Mouse (Mus musculus) megakaryocyte, adult 5-6 weeks (primary cell): Measurements from ENCODE around the gene Mical2. TPM values are rescaled to one million over a fixed set of nuclear protein-coding genes. Genes with fewer than 3 reads are reported as not detected.

Experiments used
- ATAC-seq: 2 replicates; pipeline ENCODE4 v1.8.0; 2016; ENCODE audit warnings: mild to moderate bottlenecking, inconsistent platforms; ENCODE audit not compliant: poor library complexity, severe bottlenecking
- total RNA-seq, 2 experiments: library from RNA; stranded (forward) in 1 of 2; stranded (reverse) in 1 of 2; fragments of 153-499, 151-499 nt in 1 of 2; fragments of 221-1000, 200-1000 nt in 1 of 2; gene quantifications; 2 replicates each; pipeline versions ENCODE4 v1.2.3 to v1.2.4; 2015 to 2017

Gene Mical2
- total RNA-seq, 2 experiments from 2014 or later: 1.1 TPM

DNA sequence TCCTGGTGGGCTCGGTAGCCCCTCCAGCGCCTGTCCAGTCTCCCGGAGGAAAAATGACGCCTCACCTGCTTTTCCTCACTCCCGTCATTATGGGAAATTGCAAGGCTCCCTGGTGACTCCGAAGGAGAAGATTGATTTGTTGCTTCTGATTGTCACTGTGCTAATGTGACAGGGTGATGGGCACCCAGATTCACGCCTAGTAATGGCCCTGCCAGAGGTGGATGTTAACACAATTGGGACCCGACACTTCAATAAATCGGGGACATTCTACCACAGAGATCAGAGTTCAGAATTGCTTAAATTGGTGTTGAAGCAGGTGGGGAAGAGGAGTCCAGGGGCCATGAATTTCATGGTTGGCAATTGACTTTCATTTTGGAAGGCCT lies 219.3 kb downstream of the Mical2 start:
- no peak for ATAC-seq

DNA sequence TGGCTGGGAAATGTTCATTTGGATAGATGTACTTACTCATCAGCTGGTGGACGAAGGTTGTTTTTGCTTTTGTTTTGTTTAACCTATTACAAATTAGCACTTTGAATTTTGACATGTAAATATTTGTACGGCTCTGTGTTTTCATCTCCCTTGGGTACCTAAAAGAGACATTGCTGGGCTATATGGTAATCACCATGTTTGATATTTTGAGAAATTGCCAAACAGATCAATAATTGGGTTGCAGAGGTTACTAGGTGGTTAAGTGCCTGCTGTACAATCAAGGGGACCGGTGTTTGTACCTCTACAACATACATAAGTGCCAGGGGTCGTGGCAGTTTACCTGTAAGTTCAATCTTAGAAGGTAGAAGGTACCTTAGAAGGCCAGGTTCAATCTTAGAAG lies 220.8 kb downstream of the Mical2 start:
- no peak for ATAC-seq

DNA sequence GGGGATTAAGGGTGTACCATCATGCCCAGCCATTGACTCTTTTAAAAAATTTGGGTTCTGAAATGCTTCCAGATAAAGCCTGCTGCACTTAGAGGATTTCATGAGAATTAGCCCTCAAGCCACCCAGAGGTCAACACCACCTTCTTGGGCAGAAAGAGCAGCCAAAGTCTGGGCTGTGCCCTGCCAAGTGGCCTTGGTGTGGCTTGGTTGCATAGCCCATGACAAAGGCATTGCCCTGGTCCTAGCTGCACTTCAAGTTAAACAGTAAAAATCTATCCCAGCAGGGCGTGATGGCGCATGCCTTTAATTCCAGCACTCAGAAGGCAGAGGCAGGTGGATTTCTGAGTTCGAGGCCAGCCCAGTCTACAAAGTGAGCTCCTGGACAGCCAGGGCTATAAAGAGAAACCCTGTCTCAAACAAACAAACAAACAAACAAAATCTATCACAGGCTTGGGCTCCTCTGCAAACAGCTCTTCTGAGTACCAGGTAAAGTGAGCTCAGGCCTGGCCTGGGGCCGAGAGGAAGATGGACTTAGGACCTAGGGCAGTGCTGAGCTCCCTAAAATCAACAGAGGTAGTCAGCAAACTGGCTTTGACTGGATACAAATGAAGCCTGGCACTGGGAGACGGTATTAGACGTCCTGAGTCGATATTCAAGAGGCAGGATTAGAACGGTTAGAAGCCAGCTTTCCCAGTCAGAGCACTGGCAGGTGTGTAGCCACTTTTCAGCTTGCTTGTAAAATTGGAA lies 224.5 kb downstream of the Mical2 start:
- no peak for ATAC-seq

DNA sequence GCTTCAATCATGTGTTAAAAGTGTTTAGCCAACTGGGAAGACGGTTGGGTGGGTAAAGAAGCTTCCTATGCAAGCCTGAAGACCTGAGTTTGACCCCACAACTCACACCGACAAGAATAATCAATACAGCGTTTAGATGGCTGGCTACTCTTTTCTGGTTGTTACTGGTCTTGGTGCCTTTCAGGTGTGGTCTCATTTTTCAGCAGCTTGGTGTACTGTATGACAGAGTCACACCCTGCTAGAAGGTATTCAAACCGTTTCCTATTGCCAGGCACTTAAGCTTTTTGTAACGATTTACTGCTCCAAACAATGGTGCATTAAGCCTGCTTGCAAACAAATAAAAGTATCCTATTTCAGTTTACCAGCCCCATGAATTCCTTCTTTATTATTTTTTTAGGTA lies 226.8 kb downstream of the Mical2 start:
- no peak for ATAC-seq

DNA sequence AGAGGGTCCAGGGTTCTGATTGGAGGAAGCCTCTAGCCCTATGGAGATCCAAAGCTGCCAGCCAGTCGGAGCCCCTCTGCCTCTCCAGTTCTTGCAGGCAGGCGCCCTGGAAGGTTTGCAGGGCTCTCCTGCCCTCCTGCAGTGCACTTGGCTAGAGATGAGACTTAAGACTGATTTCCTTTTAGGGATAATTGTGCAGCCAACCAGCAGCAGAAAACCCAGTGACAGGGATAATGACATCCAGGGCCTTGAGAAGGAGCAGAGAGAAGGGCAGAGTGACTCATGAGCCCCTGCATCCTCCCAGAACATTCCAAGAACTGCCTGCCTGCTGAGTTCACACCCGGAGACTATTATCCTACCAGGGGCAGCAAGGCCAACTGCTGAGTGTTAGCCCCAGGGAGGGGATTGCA lies 228.2 kb downstream of the Mical2 start:
- no peak for ATAC-seq

DNA sequence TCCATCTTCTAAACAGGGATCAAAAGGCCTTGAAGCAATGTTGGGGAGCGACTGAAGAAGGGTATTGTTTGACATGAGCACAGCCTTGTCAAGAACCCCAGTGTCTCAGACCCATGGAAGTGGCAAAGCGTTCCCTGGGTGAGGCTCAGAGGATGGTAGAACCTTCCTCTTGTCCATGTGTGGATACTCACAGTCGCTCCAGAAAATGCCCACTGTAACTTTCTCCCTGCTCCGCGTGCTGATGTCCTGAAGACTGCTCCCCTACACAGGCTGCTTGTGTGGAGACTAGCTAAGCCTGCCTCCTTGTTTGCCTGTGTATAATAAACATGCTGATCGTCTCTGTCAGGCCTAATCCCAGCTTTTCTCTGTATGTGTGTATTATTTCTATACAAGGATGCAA lies 228.7 kb downstream of the Mical2 start:
- ATAC-seq: no peak

DNA sequence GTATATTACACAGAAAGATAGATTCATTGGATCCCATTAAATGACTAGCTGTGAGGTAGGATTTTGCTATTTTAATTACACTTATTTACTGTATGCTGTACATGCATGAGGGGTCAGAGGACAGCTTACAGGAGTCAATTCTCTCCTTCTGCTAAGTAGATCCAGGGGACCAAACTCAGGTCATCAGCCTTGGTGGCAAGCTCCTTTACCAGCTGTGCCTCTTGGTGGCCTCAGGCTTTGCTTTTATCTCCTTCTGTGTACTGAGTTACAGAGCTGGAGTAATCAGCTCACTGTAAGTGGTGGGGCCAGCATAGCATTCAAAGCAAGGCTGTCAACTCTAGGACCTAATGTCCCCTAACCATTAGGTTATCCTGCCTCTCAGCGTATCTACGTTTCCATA lies 229.3 kb downstream of the Mical2 start:
- ATAC-seq: no peak

DNA sequence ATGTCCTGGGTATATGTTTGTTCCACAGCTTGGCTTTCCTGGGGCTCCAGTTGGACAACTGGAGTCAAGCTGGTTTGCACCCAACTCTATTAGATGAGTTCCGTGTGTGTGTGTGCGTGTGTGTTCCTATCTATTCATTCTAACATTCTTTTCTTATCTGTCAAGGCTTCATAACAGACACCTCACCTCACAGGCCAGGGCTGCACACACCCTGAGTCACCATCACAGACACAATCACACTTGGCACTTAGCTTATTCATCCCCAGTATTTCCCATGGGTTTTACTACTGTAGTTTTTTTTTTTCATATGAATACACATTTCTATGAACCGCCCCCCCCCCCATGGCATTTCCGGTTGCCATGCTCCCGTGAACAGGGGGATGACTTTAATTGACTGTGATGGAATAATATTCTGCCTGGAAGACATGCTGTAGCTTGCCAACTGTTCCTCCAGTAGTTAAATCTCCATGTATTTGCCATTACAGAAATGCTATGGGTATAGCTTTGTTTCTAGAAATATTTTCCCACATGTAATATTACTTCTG lies 230.0 kb downstream of the Mical2 start:
- no peak for ATAC-seq

DNA sequence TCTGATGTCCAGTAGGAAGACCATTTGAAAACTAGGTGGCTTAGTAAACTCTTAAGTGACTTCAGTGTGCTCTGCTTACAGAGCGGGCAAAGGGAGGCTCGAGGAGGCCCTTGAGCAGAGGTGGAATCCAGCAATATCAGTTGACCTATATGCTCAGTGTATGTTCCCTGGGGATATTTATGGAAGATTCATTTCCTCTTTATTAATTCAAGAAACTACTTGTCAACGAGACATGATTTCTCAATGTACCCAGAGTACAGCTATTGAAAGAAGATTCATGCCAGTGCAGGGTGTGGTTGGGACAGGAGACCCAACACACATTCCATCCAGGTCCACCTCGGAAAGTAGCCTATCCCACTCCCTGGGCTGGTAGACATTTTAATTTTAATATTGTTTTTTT lies 231.7 kb downstream of the Mical2 start:
- ATAC-seq: no peak

DNA sequence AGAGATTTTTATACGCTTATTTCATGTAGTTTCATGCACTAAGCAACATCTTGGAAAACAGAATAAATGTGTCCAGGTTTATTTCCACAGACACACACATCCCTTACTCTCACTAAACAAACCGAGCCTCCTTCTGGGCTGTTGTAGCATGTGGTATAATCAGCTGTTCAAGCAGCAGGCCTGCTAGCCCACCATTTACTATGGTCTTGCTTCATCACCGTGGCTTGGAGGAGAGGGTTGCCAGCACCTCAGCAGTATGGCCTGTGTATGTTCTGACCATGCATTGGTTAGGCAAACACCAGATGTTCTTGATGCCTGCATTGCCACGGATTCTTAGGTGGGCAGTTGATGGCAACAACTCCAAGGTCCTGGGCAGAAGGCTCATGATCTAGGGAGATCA lies 232.3 kb downstream of the Mical2 start:
- ATAC-seq: no peak

DNA sequence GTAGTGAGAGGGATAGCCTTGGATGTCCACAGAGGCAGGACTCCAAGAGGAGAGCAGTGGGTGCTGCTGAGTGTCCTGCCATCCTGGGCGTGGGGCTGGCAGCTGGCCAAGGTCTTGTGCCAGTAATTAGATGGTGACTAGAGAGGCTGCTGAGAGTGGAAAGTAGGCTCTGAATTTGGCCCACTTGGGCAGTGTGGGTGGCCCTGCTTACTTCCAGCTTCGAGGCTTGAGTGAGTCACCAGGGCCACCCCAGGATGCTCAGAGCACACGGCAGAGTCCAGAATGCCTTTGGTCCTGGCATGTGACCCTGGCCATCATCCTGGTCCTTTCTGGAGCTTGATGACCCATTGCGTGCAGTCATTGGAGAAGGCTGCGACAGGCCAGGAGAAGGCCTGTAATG lies 232.8 kb downstream of the Mical2 start:
- ATAC-seq: no peak

Other genes with a start within 250 kb of the Mical2 start
- 46.7 and 50.4 TPM in 2 replicates for gene Usp47, start 202.4 kb upstream of the Mical2 start, total RNA-seq (2015)
- 106 and 112 TPM in 2 replicates for gene Usp47, start 202.4 kb upstream of the Mical2 start, total RNA-seq (2017)
- 0.16 TPM in 1 of 2 replicates, not detected in the other for gene Dkk3, start 66.8 kb upstream of the Mical2 start, total RNA-seq (2015)
- not detected in 2 replicates for gene Dkk3, start 66.8 kb upstream of the Mical2 start, total RNA-seq (2017)
- gene Parva, start 201.6 kb downstream of the Mical2 start, total RNA-seq (2015): not detected in 2 replicates
- not detected in 2 replicates for gene Parva, start 201.6 kb downstream of the Mical2 start, total RNA-seq (2017)